Mouse (Mus musculus) yolk sac, embryonic 10.5 days (tissue): ENCODE measurements around the gene Rps29.

Source experiments
- DNase-seq: peaks from one replicate; pipeline ENCODE4 v3.0.0-alpha.2; 2017; ENCODE audit warnings: low spot score

Rps29 gene

GRCm38 (mm10) chr12:69129634-69130310, 29.2 kb downstream of the Rps29 start:
- DNase-seq, result no peak

DNA sequence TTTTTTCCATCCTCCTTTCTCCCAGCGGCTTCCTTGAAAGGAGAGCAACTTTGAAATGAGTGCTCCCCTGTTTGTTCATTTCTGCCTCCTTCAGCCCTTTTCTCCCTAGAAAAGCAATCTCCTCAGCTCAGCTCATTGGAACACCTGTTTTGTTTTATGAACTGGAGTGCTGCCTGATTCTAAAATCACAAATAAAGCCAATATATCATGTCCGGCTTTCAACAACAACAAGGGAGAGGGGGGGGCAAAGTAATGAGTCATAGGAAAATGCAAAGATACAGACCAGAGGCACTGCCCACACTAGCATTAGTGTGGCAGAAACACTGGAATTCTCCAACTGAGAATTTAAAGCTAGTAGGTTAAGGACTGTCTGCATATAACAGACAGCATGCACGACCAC, 31.4 kb downstream of the Rps29 start:
- no peak for DNase-seq

DNA sequence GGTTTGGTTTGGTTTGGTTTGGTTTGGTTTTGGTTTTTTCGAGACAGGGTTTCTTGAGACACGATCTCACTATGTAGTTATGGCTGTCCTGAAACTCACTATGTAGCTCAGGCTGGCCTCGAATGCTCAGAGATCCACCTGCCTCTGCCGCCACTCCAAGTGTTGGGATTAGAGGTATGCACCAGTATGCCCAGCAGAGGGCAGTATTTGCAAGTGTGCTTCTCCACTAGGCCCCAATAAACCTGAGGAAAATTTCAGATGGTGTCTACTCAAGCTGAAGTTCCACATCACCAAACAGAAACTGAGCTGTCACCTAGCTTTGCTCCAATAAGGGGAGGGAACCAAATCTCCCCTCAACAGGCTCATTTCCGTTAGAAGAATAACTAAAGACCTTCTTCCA, 31.8 kb downstream of the Rps29 start:
- DNase-seq, result peak; percentile 13

- DNase-seq, result no peak
Observed at GRCm38 (mm10) chr12:69125066-69125465, 33.9 kb downstream of the Rps29 start.

DNA sequence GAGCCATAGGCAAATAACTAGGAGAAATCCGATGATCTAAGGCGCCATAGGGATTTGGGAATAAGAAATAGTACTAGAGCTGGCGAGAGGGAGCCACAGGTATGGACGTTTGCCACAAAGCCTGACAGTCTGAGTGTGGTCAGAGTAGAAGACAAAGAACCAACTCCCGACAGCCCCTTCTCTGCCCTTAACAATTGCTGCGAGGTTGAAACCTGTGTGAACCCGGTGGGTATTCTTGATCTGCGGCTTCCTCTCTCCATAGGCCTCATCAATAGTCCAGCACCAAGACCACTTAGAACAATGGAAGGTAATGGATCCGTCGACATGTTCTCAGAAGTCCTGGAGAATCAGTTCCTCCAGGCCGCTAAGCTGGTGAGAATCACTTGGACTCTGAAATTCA, 36.2 kb downstream of the Rps29 start:
- DNase-seq, result no peak

DNA sequence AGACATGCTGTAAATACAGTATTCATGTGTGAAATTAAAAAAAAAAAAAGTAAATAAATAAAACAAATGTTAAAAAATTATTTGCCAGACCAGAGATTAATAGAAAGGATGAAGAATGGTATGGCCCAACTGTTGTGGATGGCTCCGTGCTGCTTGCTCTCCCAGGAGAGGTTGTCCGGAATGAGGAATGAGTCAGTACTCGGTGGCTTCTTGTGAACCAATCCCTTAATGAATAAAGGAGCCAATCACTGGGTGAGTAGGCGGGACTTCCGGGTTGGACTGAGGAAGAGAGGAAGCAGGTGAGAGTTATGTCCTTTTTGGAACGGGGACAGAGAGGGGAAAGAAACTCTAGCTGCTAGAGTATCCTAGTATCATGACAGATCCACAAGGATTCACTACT, 39.1 kb downstream of the Rps29 start:
- no peak for DNase-seq
